In the genomic region with DNA sequence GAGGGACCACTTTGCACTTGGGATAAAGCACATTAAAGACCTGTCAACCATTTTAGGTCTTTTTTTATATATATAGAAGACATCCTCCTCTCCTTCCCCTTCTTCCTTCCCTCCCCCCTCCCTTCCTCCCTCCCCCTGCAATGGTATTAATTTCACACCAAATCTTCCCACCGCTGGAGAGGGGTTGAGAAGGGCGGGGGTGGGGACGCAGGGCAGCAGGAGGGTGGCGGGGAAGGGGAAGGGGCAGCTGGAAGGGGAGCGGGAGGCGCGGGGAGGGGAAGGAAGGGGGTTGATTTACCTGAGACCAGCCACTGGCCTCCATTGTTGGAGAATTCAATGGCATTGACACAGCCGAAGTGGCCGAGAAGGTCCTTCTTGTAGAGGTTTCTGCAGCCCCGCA, we compare ENCODE assay signal across 8 mouse cellular contexts. TPM values are rescaled to one million over a fixed set of nuclear protein-coding genes. Genes with fewer than 3 reads are reported as not detected.
DNase-seq lines count a peak whose midpoint lies in the region; ATAC-seq lines count a peak whose summit lies in the region.

No protein-coding gene starts in this region.

- DNase-seq in heart, adult 11 months = no peak
- DNase-seq in CD4-positive helper T cell, adult 2 months (ENCODE audit: low read depth, low spot score) = peak; percentile 60
- no peak for DNase-seq in spleen, postnatal 36 days (ENCODE audit: low spot score in 2 of 2)
- DNase-seq in ovary, postnatal 14 days (ENCODE audit: low spot score) = no peak

- no peak for ATAC-seq in heart, embryonic 11.5 days (replicated peaks; ENCODE audit: insufficient number of reproducible peaks, low FRiP score, low TSS enrichment)
- 0 out of 2 replicates have a peak, but pooled peaks have one; percentile 3 for ATAC-seq in embryonic facial prominence, embryonic 12.5 days (ENCODE audit: insufficient number of reproducible peaks, insufficient read depth, low FRiP score, low TSS enrichment)
- ATAC-seq in limb, embryonic 15.5 days (ENCODE audit: insufficient number of reproducible peaks, low FRiP score, low TSS enrichment, low read depth) = 0 out of 2 replicates have a peak, but pooled peaks have one; percentile 17
- ATAC-seq in stomach, embryonic 15.5 days (ENCODE audit: insufficient read depth, low FRiP score, low read depth) = 0 out of 2 replicates have a peak, but pooled peaks have one; percentile 6

- peak overlapping the region; percentile 67 for H3K4me2 ChIP-seq in heart, embryonic 11.5 days
- peak overlapping the region; percentile 75 for H3K4me2 ChIP-seq in embryonic facial prominence, embryonic 12.5 days (replicated peaks)
- H3K4me2 ChIP-seq in limb, embryonic 15.5 days = peak overlapping the region; percentile 77
- peak overlapping the region; percentile 75 for H3K4me2 ChIP-seq in stomach, embryonic 15.5 days

- H3K9me3 ChIP-seq in heart, embryonic 11.5 days (replicated peaks; ENCODE audit: control insufficient read depth, low read length) = no peaks in the 10 kb centered on the region
- H3K9me3 ChIP-seq in embryonic facial prominence, embryonic 12.5 days = no peaks in the 10 kb centered on the region
- no peaks in the 10 kb centered on the region for H3K9me3 ChIP-seq in limb, embryonic 15.5 days
- no peaks in the 10 kb centered on the region for H3K9me3 ChIP-seq in stomach, embryonic 15.5 days

- H3K4me3 ChIP-seq in heart, embryonic 11.5 days (ENCODE audit: low read depth, low read length) = peak overlapping the region; percentile 75
- H3K4me3 ChIP-seq in embryonic facial prominence, embryonic 12.5 days = peak overlapping the region; percentile 81
- peak overlapping the region; percentile 85 for H3K4me3 ChIP-seq in limb, embryonic 15.5 days
- peak overlapping the region; percentile 92 for H3K4me3 ChIP-seq in stomach, embryonic 15.5 days (replicated peaks)

- no peaks in the 10 kb centered on the region for H3K27me3 ChIP-seq in heart, embryonic 11.5 days (ENCODE audit: control insufficient read depth, insufficient read depth, low read length)
- no peaks in the 10 kb centered on the region for H3K27me3 ChIP-seq in embryonic facial prominence, embryonic 12.5 days
- no peaks in the 10 kb centered on the region for H3K27me3 ChIP-seq in limb, embryonic 15.5 days
- H3K27me3 ChIP-seq in stomach, embryonic 15.5 days (replicated peaks) = no peaks in the 10 kb centered on the region

- H3K27ac ChIP-seq in heart, embryonic 11.5 days (ENCODE audit: low read depth, low read length) = peak overlapping the region; percentile 96
- H3K27ac ChIP-seq in embryonic facial prominence, embryonic 12.5 days = peak overlapping the region; percentile 96
- H3K27ac ChIP-seq in limb, embryonic 15.5 days = peak overlapping the region; percentile 96
- peak overlapping the region; percentile 88 for H3K27ac ChIP-seq in stomach, embryonic 15.5 days

- no peaks in the 10 kb centered on the region for H3K36me3 ChIP-seq in heart, embryonic 11.5 days (ENCODE audit: control insufficient read depth, insufficient read depth, low read length)
- H3K36me3 ChIP-seq in embryonic facial prominence, embryonic 12.5 days = no peaks in the 10 kb centered on the region
- no peaks in the 10 kb centered on the region for H3K36me3 ChIP-seq in limb, embryonic 15.5 days
- H3K36me3 ChIP-seq in stomach, embryonic 15.5 days = no peaks in the 10 kb centered on the region

- H3K4me1 ChIP-seq in heart, embryonic 11.5 days (ENCODE audit: control insufficient read depth, insufficient read depth, low read length) = peaks cover 9% of the 10 kb centered on the region
- H3K4me1 ChIP-seq in embryonic facial prominence, embryonic 12.5 days = peaks cover 14% of the 10 kb centered on the region
- H3K4me1 ChIP-seq in limb, embryonic 15.5 days = peaks cover 15% of the 10 kb centered on the region; the same call in 1 of the 2 replicates
- peaks cover 4% of the 10 kb centered on the region; the same call in 1 of the 2 replicates for H3K4me1 ChIP-seq in stomach, embryonic 15.5 days

- H3K9ac ChIP-seq in heart, embryonic 11.5 days (ENCODE audit: low read depth, low read length) = peak overlapping the region; percentile 95
- peak overlapping the region; percentile 88 for H3K9ac ChIP-seq in embryonic facial prominence, embryonic 12.5 days
- H3K9ac ChIP-seq in limb, embryonic 15.5 days = peak overlapping the region; percentile 84
- peak overlapping the region; percentile 62 for H3K9ac ChIP-seq in stomach, embryonic 15.5 days

- WGBS in heart, embryonic 11.5 days (ENCODE audit: insufficient replicate concordance) = 0% methylated on average over 9 of the region's 10 CpGs
- 0% methylated on average over 7 of the region's 10 CpGs for WGBS in embryonic facial prominence, embryonic 12.5 days
- WGBS in limb, embryonic 15.5 days = 2% methylated on average over 6 of the region's 10 CpGs
- 2% methylated on average over 7 of the region's 10 CpGs for WGBS in stomach, embryonic 15.5 days

RNA-seq across cellular contexts. Expression of a gene that starts 0.5 kb away (rescaled TPM):
- polyA plus RNA-seq in heart, embryonic 11.5 days (2014; fragmentation: Nextera tagmentation; extraction: Ambion mirVana) = 8.1 and 9.0 TPM in 2 replicates
- 19.9 and 22.9 TPM in 2 replicates for polyA plus RNA-seq in embryonic facial prominence, embryonic 12.5 days (2016; fragmentation: Nextera tagmentation; extraction: Ambion mirVana)
- 12.6 and 15.4 TPM in 2 replicates for polyA plus RNA-seq in limb, embryonic 15.5 days (2015; fragmentation: Nextera tagmentation; extraction: Ambion mirVana)
- polyA plus RNA-seq in stomach, embryonic 15.5 days (2015; fragmentation: Nextera tagmentation; extraction: Ambion mirVana) = 11.2 and 11.9 TPM in 2 replicates

RNA-seq across cellular contexts. Expression of a gene that starts 27.0 kb away (rescaled TPM):
- 21.2 and 22.3 TPM in 2 replicates for polyA plus RNA-seq in heart, embryonic 11.5 days (2014; fragmentation: Nextera tagmentation; extraction: Ambion mirVana)
- 37.7 and 38.5 TPM in 2 replicates for polyA plus RNA-seq in embryonic facial prominence, embryonic 12.5 days (2016; fragmentation: Nextera tagmentation; extraction: Ambion mirVana)
- polyA plus RNA-seq in limb, embryonic 15.5 days (2015; fragmentation: Nextera tagmentation; extraction: Ambion mirVana) = 23.0 and 24.9 TPM in 2 replicates
- polyA plus RNA-seq in stomach, embryonic 15.5 days (2015; fragmentation: Nextera tagmentation; extraction: Ambion mirVana) = 24.9 and 28.1 TPM in 2 replicates
